Mouse (Mus musculus) hindbrain, embryonic 15.5 days (tissue): Measurements from ENCODE around the gene Gm4792. TPM values are rescaled to one million over a fixed set of nuclear protein-coding genes. Genes with fewer than 3 reads are reported as not detected.

Experiments used
- ATAC-seq: fragments of 200-750 bp; cut with Nextera tagmentation; 2 replicates; pipeline ENCODE4 v1.8.0; 2017; ENCODE audit warnings: low read depth, moderate number of reproducible peaks, moderate TSS enrichment; ENCODE audit not compliant: low FRiP score
- H3K27ac ChIP-seq: fragments of 300-500 bp; sonication (generic); replicated peaks from 2 replicates; pipeline ENCODE4 v1.5.1; 2015; ENCODE audit warnings: mild to moderate bottlenecking, inconsistent platforms
- H3K27me3 ChIP-seq: fragments of 300-500 bp; sonication (generic); 2 replicates; pipeline ENCODE4 v1.6.1; 2015; ENCODE audit warnings: control low read depth, inconsistent platforms
- H3K36me3 ChIP-seq: fragments of 300-500 bp; sonication (generic); 2 replicates; pipeline ENCODE4 v1.6.1; 2015; ENCODE audit warnings: control low read depth, inconsistent platforms
- H3K4me1 ChIP-seq: fragments of 300-500 bp; sonication (generic); replicated peaks from 2 replicates; pipeline ENCODE4 v1.6.1; 2015; ENCODE audit warnings: control low read depth, inconsistent platforms
- H3K4me2 ChIP-seq: fragments of 300-500 bp; sonication (generic); 2 replicates; pipeline ENCODE4 v1.6.1; 2015; ENCODE audit warnings: moderate library complexity, mild to moderate bottlenecking, inconsistent platforms
- H3K4me3 ChIP-seq: fragments of 300-500 bp; sonication (generic); 2 replicates; pipeline ENCODE4 v1.5.1; 2015; ENCODE audit warnings: mild to moderate bottlenecking, inconsistent platforms
- H3K9ac ChIP-seq: fragments of 300-500 bp; sonication (generic); 2 replicates; pipeline ENCODE4 v1.6.1; 2015; ENCODE audit warnings: inconsistent platforms
- H3K9me3 ChIP-seq: fragments of 300-500 bp; sonication (generic); 2 replicates; pipeline ENCODE4 v1.6.1; 2016; ENCODE audit warnings: control low read depth, inconsistent platforms
- WGBS: fragments of 180-500 bp; shearing (Covaris S2); methylation state at CpG from one replicate; pipeline ENCODE4 v1.1.7; 2015; 5-methylcytosine and 5-hydroxymethylcytosine counted together
- polyA plus RNA-seq: library from polyadenylated mRNA; unstranded; fragments of >200 nt; fragmentation: Nextera tagmentation; extraction: Ambion mirVana; gene quantifications from 2 replicates; pipeline ENCODE4 v1.2.1, GENCODE M21; 2015

The Gm4792 gene
- 0.74 and 0.93 TPM in 2 replicates for polyA plus RNA-seq

DNA sequence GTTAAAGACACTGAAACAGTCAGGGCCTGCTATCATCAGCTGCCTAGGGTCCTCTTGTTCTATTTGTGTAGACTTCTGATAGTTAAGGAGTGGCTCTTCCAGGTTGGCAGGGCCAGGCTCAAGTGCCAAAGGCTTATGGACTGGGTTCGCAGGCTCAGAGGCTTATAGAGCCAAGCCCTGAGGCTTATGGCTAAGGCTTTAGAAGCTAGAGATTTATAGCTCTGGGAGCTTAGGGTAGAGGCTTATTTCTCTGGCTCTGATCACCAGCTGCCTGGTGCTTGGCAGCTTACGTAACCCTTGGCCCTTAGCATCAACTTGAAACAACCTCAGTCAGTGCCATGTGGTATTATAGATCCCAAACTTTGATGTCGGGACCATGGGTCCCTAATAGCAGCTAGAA lies at the start of gene Gm4792:
Gm4792 (minus strand) TSS at position 233 of the 400 bp plus-strand sequence.
- ATAC-seq = no peak
- Histone ChIP-seq H3K9me3 (no peaks in the 10 kb centered on the region), H3K27ac (no peak within 1 kb of the TSS), H3K4me3 (no peak within 1 kb of the TSS), H3K4me1 (peaks cover 14% of the 10 kb centered on the region), H3K27me3 (no peaks in the 10 kb centered on the region), H3K4me2 (no peak within 1 kb of the TSS), H3K9ac (no peak within 1 kb of the TSS), H3K36me3 (no peaks in the 10 kb centered on the region)
- WGBS = 78% methylated on average over 3 of the region's 3 CpGs

GRCm38 (mm10) chr10:94347959-94348358 lies 49.5 kb upstream of the Gm4792 start:
- Histone ChIP-seq H3K4me2 (no peak overlapping the region), H3K27ac (no peak overlapping the region), H3K9ac (no peak overlapping the region), H3K36me3 (no peaks in the 10 kb centered on the region), H3K4me3 (no peak overlapping the region), H3K9me3 (no peaks in the 10 kb centered on the region), H3K4me1 (0 out of 2 replicates have a peak, but pooled peaks cover 5% of the 10 kb centered on the region), H3K27me3 (no peaks in the 10 kb centered on the region)
- WGBS = 95% methylated on average over 10 of the region's 10 CpGs
- no peak for ATAC-seq

DNA sequence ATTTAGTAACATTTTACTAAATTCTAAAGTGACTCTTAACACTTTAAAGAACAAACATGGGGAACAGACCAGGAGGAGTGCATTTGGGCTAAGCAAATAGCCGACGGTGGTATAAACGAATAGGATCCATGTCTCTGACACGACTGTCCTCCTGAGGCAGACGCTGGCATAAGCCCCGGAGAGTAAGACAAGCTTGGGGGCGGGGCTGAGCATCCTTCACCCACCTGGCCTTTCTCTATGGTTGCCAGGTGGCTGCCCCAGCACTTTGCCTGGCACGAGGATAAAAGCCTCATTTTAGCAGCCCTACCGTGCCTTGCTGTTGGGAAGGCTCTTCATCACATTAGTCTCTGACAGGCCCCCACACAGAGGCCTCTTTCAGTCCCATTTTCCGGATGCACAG lies 48.8 kb upstream of the Gm4792 start:
- WGBS = 66% methylated on average over 10 of the region's 10 CpGs
- no peaks in the 10 kb centered on the region for H3K9me3 ChIP-seq
- H3K27me3 ChIP-seq = no peaks in the 10 kb centered on the region
- no peak overlapping the region for H3K27ac ChIP-seq
- 0 out of 2 replicates have a peak, but pooled peaks cover 5% of the 10 kb centered on the region for H3K4me1 ChIP-seq
- H3K4me3 ChIP-seq = no peak overlapping the region
- ATAC-seq = no peak
- no peak overlapping the region for H3K9ac ChIP-seq
- no peak overlapping the region for H3K4me2 ChIP-seq
- no peaks in the 10 kb centered on the region for H3K36me3 ChIP-seq

DNA sequence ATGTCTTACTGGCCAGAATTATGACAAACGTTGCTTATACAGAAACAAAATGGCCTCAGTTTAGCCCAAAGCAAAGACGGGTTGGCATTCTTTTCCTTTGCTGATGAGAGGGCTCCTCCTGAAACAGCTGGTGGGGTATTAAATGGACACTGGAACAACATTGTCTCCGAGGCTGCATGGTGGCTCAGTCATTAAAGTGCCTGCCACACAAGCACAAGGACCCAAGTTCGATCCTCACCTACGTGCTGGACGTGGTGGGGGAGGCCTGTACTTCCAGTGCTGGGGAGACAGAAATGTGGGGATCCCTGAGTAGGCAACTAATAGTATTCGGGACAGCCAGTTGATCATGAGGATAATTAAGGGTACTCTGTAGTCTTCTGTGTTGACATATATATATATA lies 48.1 kb upstream of the Gm4792 start:
- Histone ChIP-seq H3K4me2 (no peak overlapping the region), H3K36me3 (no peaks in the 10 kb centered on the region), H3K27ac (no peak overlapping the region), H3K4me3 (no peak overlapping the region), H3K9me3 (no peaks in the 10 kb centered on the region), H3K27me3 (no peaks in the 10 kb centered on the region), H3K9ac (no peak overlapping the region), H3K4me1 (0 out of 2 replicates have a peak, but pooled peaks cover 5% of the 10 kb centered on the region)
- 94% methylated on average over 7 of the region's 7 CpGs for WGBS
- ATAC-seq = no peak

DNA sequence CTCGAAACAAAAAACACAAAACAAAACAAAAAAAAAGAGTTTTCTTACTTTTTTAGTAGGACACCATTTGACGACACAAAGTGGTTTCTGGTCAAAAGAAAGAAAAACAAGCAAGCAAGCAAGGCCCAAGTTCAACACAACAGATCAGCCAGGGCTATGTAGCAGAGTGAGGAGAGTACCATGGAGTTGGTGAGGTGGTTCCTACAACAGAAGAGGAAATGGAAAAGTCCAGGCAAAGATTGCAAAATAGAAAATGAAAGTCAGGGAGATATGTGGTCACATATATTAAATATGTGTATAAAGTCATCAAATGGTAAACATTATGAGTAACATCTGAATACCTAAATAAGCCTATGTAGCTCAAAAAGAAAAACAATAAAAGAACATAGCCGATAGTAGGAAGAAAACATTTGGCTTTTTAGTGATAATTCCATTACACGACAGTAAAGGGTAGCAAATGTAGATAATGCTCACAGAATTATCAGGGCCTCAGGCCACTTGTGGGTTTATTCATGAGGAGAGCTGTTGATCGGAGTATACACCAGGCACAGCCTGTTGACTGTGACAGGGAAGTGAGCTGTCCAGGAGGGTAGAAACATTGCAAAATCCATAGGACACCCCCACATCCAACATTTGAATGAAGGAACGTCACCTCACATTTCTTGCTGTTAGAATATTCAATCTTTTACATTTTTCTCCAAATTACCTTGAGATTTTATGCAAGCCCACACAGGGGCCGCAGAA lies 47.2 kb upstream of the Gm4792 start:
- H3K9me3 ChIP-seq = no peaks in the 10 kb centered on the region
- no peaks in the 10 kb centered on the region for H3K27me3 ChIP-seq
- no peak for ATAC-seq
- no peak overlapping the region for H3K4me3 ChIP-seq
- H3K36me3 ChIP-seq = no peaks in the 10 kb centered on the region
- H3K9ac ChIP-seq = no peak overlapping the region
- 0 out of 2 replicates have a peak, but pooled peaks cover 3% of the 10 kb centered on the region for H3K4me1 ChIP-seq
- 90% methylated on average over 7 of the region's 7 CpGs for WGBS
- no peak overlapping the region for H3K4me2 ChIP-seq
- no peak overlapping the region for H3K27ac ChIP-seq

- Histone ChIP-seq H3K9ac (no peak overlapping the region), H3K4me2 (no peak overlapping the region), H3K27ac (no peak overlapping the region), H3K4me1 (no peaks in the 10 kb centered on the region), H3K27me3 (no peaks in the 10 kb centered on the region), H3K9me3 (no peaks in the 10 kb centered on the region), H3K4me3 (no peak overlapping the region), H3K36me3 (no peaks in the 10 kb centered on the region)
- 63% methylated on average over 22 of the region's 22 CpGs for WGBS
- ATAC-seq = no peak
These were observed 46.3 kb upstream of the Gm4792 start for GRCm38 (mm10) chr10:94344631-94345417.

DNA sequence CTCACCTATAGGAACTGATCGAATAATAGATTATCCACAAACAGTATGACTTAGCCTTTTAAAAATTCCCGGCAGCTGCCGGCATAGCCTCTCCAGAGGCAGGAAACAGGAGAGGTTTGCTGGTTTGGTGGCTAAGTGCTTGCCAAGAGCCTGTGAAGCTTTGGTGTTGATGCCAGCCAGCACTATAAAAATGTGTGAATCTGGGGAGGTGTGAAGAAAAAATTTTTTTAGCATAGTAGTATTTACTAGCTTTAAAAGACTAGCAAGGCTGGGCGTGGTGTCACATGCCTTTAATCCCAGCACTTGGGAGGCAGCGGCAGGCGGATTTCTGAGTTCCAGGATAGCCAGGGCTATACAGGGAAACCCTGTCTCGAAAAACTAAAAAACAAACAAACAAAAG lies 45.1 kb upstream of the Gm4792 start:
- 88% methylated on average over 7 of the region's 7 CpGs for WGBS
- no peak overlapping the region for H3K27ac ChIP-seq
- H3K4me2 ChIP-seq = no peak overlapping the region
- H3K36me3 ChIP-seq = no peaks in the 10 kb centered on the region
- no peaks in the 10 kb centered on the region for H3K4me1 ChIP-seq
- no peak overlapping the region for H3K9ac ChIP-seq
- no peak for ATAC-seq
- no peaks in the 10 kb centered on the region for H3K9me3 ChIP-seq
- H3K4me3 ChIP-seq = no peak overlapping the region
- no peaks in the 10 kb centered on the region for H3K27me3 ChIP-seq

- H3K4me2 ChIP-seq = no peak overlapping the region
- no peaks in the 10 kb centered on the region for H3K9me3 ChIP-seq
- 68% methylated on average over 7 of the region's 7 CpGs for WGBS
- no peaks in the 10 kb centered on the region for H3K27me3 ChIP-seq
- H3K4me1 ChIP-seq = no peaks in the 10 kb centered on the region
- H3K27ac ChIP-seq = no peak overlapping the region
- no peaks in the 10 kb centered on the region for H3K36me3 ChIP-seq
- H3K9ac ChIP-seq = no peak overlapping the region
- H3K4me3 ChIP-seq = no peak overlapping the region
- ATAC-seq = no peak
These were observed 43.8 kb upstream of the Gm4792 start for GRCm38 (mm10) chr10:94342256-94342655.

- H3K27ac ChIP-seq = no peak overlapping the region
- no peaks in the 10 kb centered on the region for H3K27me3 ChIP-seq
- H3K36me3 ChIP-seq = no peaks in the 10 kb centered on the region
- H3K4me2 ChIP-seq = peak overlapping the region; percentile 21
- H3K9me3 ChIP-seq = no peaks in the 10 kb centered on the region
- no peak overlapping the region for H3K9ac ChIP-seq
- 74% methylated on average over 17 of the region's 17 CpGs for WGBS
- ATAC-seq = no peak
- no peaks in the 10 kb centered on the region for H3K4me1 ChIP-seq
- no peak overlapping the region for H3K4me3 ChIP-seq
These were observed 43.0 kb upstream of the Gm4792 start for GRCm38 (mm10) chr10:94341501-94341900.

- H3K9ac ChIP-seq = no peak overlapping the region
- no peaks in the 10 kb centered on the region for H3K27me3 ChIP-seq
- no peaks in the 10 kb centered on the region for H3K36me3 ChIP-seq
- H3K4me2 ChIP-seq = no peak overlapping the region
- no peaks in the 10 kb centered on the region for H3K9me3 ChIP-seq
- H3K4me3 ChIP-seq = no peak overlapping the region
- H3K4me1 ChIP-seq = no peaks in the 10 kb centered on the region
- WGBS = 95% methylated on average over 6 of the region's 6 CpGs
- no peak overlapping the region for H3K27ac ChIP-seq
- no peak for ATAC-seq
These were observed 37.6 kb upstream of the Gm4792 start for GRCm38 (mm10) chr10:94336071-94336470.

GRCm38 (mm10) chr10:94335047-94335446 lies 36.5 kb upstream of the Gm4792 start:
- ATAC-seq = no peak
- peaks cover 2% of the 10 kb centered on the region; the same call in 1 of the 2 replicates for H3K4me1 ChIP-seq
- H3K36me3 ChIP-seq = no peaks in the 10 kb centered on the region
- H3K4me3 ChIP-seq = no peak overlapping the region
- H3K27me3 ChIP-seq = no peaks in the 10 kb centered on the region
- H3K9ac ChIP-seq = no peak overlapping the region
- H3K4me2 ChIP-seq = no peak overlapping the region
- WGBS = 71% methylated on average over 10 of the region's 10 CpGs
- no peak overlapping the region for H3K27ac ChIP-seq
- H3K9me3 ChIP-seq = no peaks in the 10 kb centered on the region

DNA sequence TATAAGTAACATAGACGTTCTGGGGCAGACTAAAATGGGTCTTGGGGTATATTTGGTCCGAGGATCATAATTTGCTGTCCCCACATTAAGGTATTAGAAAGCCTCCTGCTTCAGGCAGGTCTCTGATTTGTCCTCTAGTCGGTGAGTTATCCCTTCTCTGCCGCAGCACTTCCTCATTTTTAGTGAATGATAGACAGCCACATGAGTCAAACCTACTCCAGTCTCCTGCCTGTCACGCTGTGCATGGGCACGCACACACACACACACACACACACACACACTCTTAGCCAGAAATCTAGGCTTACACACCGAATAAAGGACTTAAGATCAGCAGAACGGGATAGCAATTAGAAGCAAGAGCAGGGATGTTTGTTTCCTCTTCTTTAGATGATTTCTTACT lies 34.8 kb upstream of the Gm4792 start:
- ATAC-seq = no peak
- Histone ChIP-seq H3K9ac (no peak overlapping the region), H3K4me3 (no peak overlapping the region), H3K4me1 (peaks cover 6% of the 10 kb centered on the region; the same call in 1 of the 2 replicates), H3K27me3 (no peaks in the 10 kb centered on the region), H3K4me2 (no peak overlapping the region), H3K27ac (no peak overlapping the region), H3K9me3 (no peaks in the 10 kb centered on the region), H3K36me3 (no peaks in the 10 kb centered on the region)
- 93% methylated on average over 8 of the region's 8 CpGs for WGBS
